Mouse (Mus musculus): ENCODE data around the gene Ropn1l.

- no peak for TF ChIP-seq NANOG (IDR thresholded peaks at IDR 0.05; ENCODE audit: borderline replicate concordance, low read length)
- TF ChIP-seq CTCF (conservative IDR thresholded peaks at IDR 0.05; ENCODE audit: low read length) = no peak
These were observed 7.0 kb upstream of the Ropn1l start for GRCm38 (mm10) chr15:31460571-31460970.
